Mouse (Mus musculus) mouse trophoblast stem cell (cell line): ENCODE data around the gene Pnrc1.

ENCODE experiments used
- in situ Hi-C, 2 experiments: fragments of 300-500 bp; cut with MseI, MboI; formaldehyde crosslinking; loops; 2 replicates in 1 of 2; 3 replicates in 1 of 2; pipeline ENCODE4 v1.15.1; 2025

Pnrc1 gene

DNA sequence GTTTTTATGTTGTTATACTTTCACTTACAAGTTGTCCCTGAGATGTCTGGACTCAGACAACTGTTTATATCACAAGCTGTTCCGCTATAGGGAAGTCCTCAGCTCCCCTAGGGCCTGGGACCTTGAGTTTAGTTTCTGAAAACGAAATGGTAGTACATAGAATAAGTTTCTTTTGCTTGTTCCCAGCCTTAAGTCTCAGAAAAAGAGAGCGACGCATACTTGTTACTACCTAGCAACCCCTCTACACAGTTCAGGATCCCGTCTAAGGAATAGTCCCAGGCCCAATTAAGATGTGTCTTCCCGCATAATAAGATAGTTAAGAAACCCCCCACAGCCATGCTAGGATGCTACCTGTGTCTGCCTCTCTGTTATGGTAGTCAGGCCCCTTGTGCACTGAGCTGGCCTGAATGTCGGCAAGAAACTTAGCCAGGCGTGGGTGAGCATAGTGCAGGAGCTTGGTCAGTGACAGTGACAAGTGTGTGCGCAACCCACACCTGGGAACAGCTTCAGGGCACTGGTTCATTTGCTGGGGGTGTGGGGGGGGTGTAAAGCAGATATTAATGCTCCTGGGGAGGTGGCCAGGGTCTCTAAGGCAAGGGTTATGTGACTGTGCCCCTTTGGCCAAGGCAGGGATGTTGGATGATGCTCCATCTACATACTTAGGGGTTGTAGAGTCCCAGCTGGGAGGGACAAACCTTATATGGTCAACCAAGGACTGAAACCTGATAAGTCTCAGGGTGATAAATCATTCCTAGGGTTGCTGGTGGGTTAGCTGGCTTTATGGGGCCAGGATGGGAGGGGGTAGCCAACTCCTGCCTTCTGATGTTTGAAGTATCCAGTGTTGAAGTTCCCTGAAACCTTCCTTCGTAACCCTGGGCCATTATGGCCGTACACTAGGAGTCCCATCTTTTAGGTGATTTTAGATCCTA, 19.3 kb downstream of the Pnrc1 start:
- in situ Hi-C loops, result no loop called here

DNA sequence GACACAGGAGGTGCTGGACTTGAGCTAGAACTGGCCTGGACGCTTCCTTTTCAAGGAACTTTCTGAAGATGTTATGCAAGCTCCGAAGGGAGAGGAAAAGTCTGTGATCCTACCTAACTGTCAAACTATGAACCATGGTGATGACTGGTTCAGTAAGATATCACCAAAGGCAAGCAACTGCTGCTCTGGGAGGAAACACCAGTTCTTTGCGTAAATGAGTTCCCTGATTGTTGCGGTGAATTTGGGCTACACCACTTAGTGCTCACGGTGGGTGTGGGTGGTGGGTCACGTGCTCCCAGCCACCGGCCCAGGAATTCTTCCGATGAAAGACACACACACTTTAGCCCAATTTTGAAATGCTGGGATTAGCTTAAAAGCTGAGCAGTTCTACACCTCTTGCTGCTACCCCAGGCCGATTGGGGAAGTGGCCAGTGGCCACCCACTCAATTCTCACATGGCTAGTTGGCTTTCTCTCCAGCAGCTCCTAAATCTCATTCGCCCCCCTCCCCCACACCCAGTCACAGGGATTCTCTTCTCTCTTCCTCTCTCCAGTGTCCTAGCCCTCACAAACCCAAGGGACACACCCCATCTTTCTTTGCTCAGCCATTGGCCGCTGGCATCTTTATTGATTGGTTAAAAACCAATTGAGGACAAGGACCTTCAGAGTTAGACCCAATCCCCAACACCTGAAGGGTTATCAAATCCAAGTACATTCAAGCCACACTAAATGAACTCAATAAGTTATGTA, 24.8 kb downstream of the Pnrc1 start:
- in situ Hi-C loops, result no loop called here

DNA sequence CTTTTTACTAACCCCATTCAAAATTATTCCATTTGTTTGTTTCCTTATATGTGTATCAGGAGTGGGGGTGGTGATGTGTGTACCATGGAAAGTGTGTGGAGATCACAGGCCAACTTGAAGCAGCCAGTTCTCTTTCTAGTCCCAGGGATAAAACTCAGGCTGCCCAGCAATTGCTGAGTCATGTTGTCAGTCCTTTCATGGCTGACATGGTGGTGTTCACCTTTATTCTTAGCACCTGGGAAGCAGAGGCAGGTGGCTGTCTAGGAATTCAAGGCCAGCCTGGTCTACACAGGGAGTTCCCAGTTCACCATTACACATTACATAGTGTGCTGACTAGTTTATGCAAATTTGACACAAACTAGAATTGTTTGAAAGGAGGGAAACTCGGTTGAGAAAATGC, 27.1 kb downstream of the Pnrc1 start:
- in situ Hi-C loops, result no loop called here

DNA sequence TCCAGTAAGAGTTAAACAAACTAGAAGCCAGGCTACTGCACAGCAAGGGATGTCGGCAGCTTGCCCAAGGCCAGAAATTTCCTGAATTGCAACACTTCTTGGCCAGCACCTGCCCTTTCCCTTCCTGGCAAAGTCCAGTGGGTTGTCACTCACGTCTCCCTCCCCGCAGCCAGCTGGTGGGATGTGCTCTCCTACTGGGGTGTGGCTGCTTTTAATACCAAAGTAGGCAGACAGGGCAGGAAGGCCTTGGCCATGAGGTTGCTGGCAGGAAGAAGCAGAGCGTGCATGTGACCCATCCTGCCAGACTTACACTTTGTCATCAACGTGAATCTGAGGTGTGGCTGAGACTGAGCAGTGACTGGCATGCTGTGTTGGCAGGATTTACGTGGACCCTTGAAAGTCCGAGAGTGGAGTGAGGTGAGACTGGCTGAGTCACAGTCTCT, 28.6 kb downstream of the Pnrc1 start:
- in situ Hi-C loops, result no loop called here

DNA sequence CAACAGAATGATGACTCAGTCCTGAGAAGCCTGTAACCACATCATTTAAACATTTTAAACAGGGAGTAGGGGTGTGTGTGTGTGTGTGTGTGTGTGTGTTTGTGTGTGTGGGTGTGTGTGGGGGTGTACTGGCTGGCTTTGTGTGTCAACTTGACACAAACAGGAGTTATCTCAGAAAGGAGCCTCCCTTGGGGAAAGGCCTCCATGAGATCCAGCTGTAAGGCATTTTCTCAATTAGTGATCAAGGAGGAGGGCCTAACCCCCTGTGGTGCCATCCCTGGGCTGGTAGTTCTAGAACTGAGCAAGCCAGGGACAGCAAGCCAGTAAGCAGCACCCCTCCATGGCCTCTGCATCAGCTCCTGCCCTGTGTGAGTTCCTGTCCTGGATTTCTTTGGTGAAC, 29.7 kb downstream of the Pnrc1 start:
- in situ Hi-C loops, result no loop called here

DNA sequence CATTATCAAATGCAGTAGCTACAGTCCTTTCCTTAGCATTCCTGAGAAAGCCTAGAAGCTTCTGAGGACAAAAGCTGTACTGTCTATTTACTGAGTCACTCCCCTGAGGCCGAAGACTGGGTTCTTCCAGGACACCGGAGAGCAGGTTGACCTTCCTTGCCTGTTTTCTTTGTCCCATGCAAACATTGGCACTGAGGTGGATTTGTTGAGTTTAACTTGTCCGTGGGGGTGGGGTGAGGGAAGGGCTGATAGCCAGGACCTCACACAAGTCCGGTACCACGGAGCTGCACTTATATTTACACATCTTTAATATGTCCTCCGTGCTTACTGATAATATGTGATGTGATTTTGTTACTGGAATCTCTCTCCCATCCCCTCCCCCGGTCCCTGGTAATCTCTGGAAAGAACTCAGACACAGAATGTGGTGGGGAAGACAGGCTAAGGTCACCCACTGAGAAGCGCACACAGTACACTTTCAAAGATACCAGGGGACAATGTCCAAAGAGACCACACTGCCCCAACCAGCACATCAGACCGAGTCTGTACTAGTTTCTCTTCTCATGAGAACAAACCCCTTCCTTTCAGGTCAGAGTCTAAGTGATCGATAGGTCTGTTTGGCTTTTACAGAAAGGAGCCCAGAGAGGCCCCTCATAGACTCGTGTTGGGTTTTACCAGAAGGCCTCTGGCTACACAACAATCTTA, 32.5 kb downstream of the Pnrc1 start:
- in situ Hi-C loops, result no loop called here

DNA sequence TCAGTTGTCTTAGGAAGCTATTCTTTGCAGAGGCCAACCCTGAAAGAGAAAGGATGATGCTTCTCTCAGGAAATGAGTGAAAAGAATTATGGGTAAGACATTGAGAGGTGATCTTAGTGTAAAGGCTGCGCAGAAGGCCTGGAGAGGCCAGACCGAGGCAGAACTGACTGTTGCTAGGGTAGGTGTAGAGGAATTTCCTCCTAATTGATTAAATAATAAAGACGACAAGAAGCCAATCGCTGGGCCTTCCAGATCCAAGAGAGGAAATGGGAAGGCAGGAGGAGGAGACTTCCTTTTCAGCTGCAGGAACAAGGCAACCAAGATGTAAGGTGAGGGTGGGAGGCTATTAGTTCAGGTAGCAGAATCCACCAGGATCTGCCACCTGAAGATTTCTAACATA, 35.3 kb downstream of the Pnrc1 start:
- in situ Hi-C loops, result no loop called here

DNA sequence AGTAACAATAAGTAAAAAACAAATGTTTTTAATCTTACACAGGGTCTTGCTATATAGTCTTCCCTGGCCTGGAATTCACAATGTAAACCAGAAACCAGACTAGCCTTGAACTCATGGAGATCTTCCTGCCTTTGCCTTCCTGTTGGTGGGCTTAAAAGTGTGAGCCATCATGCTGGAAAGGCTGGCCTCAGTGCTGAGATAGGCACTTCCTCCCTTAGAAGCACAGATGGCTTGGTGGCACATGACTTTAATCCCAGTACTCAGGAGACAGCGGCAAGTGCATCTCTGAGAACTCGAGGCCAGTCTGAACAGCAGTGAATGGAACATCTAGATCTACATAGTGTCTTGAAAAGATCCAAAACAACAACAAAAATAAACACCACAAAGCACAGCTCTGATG, 39.1 kb downstream of the Pnrc1 start:
- in situ Hi-C loops, result no loop called here

DNA sequence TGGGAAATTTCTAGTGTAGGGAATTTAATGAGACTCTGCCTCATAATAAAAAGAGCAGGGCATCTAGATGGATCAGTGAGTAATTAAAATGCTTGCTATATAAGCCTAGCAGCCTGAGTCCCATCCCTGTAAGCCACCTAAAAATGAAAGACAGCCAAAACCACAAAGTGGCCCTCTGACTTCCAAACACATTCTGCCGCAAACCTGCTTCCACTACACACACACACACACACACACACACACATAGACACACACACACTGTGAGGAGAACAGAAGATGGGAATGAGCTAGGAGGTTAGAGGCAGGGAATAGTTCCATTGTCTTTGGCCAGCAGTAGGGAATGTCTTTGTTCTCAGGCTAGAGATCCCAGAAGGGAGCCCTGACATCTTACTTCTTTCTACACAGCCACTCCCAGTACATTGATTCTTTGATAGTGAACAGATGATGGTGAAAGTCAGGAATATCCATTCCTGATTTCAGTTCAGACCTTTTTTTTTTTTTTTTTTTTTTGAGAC, 40.2 kb downstream of the Pnrc1 start:
- in situ Hi-C loops, result no loop called here

DNA sequence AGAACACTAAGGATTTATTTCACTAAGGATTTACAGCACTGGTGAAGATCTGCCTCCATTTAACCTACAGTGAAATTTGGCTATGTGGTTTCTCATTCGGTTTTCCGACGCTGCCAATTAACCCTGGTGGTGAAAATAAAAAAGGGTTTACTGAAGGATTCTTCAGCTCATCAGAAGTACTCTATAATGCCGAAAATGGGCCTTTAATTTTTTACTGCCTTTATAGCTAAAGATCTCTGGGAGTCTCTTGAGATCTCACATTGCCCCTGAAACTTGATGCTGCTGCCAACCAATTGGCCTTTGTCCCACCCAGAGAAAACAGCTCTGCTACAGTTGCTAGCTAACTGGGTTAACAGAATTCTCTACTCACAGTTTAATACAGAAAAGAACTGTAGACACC, 41.0 kb downstream of the Pnrc1 start:
- in situ Hi-C loops, result no loop called here

DNA sequence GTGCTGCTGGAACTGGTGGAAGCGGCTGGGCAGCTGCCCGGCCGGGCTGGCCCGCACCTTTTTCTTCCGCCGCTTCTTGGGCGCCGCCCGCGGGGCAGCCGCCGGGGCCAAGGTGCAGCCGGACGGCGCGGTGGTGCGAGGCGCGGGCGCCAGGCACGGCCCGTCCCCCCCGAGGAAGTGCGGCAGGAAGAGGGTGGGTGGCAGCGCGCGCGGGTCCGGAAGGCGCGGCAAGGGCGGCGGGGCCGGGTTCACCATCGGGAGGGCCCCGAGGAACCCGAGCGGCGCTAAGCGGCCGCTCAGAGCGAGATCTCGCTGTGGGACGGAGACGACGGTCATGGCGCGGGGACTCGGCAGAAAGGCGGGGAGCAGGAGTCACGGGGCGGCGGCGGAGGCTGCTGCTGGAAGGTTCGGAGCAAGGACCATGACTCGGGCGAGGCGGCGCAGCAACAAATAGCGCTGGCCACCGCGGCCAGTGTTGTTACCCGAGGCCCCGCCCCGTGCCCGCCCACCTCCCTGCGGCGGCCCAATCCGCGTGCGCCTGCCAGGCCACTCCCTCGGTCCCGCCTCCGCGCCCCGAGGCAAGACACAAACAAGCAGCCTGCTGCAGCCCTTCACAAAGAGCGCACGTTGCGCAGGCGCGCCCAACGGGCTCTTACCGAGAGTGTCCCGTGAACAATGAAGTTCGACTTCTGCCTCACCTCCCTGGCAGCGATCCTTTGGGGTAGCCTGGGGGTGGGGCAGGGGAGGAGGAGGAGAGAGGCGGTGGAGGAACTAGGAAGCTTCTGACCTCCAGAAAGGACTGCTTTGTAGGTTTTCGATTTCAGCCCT, 41.7 kb downstream of the Pnrc1 start:
- in situ Hi-C loops, result no loop called here

DNA sequence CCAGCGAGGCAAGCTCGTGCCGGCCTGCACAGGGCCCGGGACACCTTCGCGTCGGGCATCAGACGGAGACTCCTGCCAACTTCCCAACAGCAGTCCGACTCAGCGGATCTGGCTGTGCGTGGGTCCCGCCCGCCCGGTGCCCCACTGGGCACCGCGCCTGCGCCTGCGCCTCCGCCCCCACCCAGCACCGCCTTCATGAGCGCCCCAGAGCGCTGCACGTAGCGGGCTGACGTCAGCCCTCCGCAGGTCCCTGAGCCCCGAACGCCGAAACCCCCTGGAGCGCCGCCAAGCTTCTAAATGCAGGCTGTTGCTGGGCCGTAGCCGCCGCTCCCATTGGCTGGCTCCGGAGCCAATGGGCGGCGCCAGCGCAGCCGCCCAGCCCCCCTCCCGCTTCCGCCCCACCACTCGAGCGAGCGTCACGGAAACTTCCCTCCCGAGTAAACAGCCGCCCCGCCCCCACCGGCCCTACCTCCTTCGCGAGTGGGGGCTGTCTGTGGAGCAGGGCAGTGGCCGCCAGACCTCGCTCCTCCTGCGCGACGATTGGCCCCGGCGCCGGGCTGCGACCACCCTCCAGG, 42.4 kb downstream of the Pnrc1 start:
- in situ Hi-C loops, result no loop called here

DNA sequence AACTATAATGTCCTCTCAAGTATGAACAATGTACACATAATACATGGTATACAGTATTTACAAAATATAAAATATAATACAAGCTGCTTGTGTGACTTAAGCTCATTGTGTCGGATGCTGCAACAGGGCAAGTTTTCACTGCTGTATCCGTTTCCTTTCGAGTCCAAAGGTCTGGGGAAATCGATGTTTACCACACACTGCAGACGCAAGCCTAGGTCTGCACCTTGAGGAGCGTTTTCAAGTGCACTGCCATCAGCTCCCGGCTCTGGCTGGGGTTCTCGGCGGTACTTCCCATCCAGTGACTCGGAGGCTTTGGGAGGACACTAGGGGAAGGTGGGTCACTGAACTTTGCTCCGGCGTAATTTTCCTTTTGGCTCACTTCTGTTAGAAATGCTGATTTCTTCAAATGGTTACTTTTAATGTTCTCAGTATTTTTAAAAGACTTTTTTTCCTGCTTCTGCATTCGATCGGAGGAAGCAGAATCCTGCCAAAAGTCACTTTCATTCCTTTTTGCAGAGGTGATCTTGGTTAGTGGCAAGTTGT, 44.0 kb downstream of the Pnrc1 start:
- in situ Hi-C loops, result no loop called here

DNA sequence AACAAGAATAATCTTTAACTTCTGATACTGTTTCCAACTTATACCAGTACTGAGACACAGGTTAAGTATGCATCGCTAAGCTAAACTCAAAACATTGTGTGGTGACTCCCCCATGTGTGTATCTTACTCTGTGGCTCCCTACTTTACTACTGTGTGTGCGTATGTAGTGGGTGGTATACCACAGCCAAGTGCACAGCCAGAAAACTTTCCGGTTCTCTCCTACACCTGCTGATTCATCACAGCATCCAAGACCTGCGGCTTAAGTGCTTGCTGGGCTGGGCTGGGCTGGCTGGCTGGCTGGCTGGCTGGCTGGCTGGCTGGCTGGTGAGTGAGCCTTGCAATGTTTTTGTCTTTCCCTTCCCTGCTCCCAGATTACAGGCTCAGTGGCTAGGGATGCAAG, 46.0 kb downstream of the Pnrc1 start:
- in situ Hi-C loops, result no loop called here

DNA sequence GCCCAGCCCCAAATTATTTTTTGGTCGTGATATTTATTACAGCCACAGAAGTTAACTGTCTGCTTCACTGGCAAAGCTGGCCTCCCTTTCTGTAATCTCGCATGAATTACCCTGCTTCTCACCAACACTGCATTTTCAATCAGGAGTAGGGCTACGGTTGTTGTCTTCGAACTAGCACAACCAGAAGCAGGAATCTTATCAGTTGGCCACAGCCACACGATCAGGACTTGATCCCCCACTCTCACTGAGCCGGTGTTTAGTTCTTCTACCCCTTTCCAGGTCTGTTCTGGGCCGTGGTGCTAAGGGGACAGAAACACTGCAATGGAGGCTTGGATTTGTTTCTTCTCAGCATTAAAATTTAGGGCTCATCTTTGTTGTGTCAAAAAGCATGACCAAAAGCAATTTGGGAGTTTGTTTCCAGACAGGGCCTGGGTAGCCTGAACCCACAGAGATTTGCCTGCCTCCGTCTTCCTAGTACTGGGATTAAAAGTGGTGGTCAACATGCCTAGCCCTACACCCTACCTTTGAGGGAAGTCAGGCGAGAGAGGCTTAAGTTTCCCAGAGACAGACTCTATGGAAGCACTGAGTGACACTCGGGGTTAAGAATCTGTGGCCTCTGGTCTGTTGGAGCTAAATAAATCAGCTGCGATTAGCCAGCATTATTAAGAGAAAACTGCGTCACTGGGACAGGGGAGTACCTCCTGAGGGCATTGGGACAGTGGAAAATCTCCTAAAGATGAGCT, 46.8 kb downstream of the Pnrc1 start:
- in situ Hi-C loops, result no loop called here

DNA sequence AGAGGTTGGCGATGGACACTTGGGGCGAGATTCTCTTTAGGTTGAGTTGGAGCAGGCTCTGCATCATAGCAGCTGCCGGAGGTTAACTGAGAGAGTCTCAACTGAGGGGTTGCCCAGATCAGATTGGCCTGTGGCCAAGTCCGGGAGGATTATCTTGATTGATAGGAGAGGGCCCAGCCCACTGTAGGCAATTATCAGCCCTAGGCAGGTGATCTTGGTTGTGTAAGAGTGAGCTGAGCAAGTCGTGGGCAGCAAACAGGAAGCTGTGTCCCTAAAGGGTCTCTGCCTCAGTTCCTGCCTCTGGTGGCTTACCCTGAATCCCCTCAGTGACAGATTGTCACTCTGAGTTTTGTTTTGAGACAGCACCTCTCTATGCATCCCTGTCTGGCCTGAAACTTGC, 47.4 kb downstream of the Pnrc1 start:
- in situ Hi-C loops, result no loop called here

DNA sequence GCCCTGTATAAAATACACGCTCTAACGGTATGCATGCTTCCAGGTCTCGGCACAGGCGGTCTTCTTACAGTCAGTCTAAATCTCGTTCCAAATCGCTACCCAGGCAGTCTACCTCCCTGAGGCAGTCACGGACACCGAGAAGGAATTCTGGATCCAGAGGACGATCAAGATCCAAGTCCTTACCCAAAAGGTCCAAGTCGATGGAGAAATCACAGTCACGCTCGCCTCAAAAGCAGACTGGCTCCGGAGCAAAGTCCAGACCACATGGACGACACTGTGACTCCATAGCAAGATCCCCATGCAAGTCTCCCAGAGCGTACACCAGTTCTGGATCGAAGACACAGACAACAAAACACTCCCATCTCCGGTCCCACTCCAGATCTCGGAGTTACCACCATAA, 59.1 kb downstream of the Pnrc1 start:
- in situ Hi-C loops, result no loop called here

DNA sequence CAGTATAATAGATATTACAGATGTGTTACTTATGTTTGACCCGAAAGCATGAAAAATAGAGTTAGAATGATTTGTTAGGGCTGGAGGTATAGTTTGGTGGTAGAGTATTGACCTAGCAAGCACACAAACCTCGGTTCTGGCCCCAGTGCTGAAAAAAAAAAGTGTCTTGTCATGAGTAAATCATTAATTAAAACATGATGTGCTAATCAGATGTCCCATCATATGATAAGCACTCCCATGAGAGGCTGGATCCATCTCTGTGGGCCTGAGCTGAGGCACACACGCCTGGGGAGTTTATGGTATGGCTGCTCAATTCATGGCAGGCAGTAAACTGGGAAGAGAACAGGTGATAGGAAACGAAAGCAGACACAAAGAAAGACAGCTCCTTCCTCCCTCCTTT, 60.3 kb downstream of the Pnrc1 start:
- in situ Hi-C loops, result no loop called here

DNA sequence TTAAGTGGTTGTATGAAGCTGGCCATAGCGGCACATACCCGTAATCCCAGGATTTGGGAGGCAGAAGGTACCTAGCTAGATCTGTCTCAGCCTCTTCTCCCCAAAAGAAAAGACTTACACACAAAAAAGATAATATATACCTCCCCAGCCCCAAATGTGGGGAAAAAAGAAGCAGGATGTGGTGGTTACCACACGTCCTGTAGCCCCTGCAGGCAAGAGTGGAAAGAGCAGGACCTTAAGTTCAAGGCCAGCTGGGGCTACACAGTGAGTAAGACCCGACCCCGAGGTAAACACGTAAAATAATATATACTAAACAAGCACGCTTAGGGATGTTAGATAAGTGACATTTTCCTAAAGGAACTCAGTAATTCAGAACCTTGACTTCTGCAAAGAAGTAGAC, 62.8 kb downstream of the Pnrc1 start:
- in situ Hi-C loops, result no loop called here
